Mouse (Mus musculus): ENCODE results near the gene Ccsap.

Gene Ccsap

DNA sequence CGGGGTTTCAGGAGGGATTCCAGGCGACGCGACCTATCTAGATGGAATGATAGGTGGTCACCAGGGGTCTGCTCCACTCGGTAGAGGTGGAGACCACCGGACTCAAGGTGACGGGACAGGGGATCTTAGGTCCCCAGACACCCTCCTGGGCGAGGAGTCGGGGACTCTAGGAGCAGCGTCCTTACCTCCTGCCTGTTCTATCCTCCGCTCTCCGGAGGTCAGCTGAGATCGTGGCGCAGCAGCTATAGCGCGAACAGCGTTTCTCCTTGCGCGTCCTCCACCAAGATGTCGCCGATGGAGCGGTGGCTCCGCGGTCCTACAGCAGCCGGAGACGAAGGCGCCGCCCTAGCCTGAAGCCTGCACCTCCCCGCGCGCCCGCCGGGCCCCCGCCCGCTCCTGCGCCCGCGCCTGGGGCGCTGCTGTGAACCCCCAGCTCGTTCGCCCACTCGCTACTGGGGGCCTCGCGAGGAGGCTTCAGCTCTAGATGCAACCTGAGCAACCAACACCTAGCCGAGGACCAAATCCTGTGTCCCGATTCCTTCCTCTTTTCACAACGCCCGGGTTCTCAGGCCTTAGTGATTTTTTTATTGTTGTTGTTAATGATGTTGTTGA, at the start of gene Ccsap:
Gene Ccsap, minus strand, starts transcription at position 562 of the 612 bp plus-strand sequence.
- peak; percentile 62 for DNase-seq

DNA sequence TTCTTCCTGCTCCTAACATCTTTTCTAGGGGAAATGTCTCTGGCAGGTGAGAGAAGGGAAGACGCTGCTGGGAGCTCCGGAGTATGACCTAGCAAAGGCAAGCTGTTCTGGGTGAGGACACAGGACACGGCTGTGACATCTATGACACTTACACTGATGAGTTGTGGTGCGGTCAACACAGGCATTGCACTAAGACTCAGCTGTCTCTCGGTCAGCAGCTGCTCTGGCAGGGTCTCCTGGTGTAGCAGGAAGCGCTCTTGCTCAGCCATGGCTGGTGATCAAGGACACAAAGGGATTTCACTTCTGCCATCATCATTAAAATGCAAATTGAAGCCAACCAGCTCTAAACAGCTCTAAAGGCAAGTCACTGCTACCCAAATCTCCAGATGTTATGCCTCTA, 47.6 kb upstream of the Ccsap start:
- DNase-seq = no peak

DNA sequence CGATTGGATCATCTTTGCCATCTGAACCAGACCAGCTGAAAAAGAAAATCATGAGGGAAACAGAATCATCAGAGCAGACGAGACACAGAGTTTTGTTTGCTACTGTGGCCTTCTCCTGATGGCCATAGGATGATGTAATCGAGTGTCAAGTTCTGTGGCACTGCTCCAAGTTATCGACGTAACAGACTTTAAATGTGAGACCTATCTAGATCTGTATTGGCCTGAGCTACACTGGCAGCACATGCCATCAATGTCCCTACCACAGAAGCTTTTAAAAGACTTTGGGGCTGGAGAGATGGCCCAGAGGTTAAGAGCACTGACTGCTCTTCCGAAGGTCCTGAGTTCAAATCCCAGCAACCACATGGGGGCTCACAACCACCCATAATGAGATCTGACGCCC, 42.6 kb upstream of the Ccsap start:
- no peak for DNase-seq

DNA sequence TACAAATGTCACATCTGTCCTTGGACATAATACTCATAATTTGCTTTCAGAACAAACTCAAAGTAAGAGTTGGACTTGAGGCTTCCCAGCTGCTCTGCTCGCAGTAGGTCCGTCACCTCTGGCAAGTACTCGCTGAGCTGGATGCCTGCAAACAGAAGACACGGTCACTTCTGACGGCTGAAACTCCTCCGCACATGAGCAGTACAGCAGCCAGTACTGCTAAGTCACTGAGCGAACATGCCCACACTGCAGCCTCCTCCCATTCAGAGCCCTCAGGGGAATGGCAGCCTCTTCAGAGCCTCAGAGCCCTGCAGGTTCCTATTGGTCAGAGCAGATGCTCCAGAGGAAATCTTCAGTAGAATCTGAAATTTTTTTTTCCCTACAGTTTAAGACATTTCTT, 39.4 kb upstream of the Ccsap start:
- peak; percentile 53 for DNase-seq

DNA sequence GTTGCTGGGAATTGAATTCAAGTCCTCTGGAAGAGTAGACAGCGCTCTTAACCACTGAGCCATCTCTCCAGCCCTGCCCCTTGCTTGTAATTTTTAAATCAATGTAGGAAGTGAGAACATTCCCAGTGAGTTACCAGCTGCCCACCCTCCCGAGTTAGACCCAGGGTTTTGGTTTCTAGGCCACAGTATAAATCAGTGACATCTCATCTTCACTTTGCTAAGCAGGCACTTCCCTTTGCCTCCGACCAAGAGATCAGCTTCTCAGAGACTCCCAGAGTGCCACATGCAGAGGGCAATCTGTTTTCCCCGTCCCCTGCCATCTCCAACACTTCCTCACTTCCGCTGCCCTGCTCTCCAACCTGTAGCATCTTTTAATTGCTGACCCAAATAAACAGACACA, 38.6 kb upstream of the Ccsap start:
- no peak for DNase-seq

DNA sequence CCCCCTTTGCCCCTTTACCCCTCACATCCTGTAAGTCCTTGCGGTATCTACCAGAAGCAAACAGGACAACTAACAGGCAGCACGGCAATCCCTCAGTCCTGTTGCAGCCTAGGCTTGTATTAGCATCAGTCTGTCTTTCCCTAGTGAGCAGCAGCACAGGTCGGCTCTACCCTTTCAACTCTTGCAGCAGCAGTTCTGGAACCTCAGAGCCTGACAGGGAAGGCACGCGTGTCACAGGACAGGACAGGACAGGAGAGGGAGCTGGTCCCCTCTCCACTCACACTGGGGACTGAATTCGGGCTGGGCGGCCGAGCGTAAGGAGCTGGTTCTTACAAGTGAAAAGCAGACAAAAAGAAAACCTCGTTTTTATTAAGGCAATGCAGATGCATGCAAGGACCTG, 36.8 kb upstream of the Ccsap start:
- DNase-seq = no peak

DNA sequence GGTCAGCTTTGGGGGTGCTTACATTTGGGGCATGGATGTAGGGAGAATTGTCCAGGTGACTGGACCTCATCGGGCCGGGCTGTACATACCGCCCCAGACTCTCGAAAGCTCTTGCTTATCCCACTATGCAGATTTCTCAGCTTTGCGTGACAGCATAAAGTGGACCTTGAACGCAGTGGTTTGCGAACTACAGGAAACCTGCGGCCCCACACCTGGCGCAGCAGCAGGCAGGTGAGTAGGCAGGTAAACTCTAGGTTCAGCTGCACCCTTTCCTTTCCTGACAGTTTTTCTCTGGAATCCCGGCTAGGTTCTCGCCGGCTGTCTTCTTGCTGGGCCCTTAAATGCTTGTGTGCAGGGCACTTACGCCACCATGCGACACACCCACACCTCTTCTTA, 36.4 kb upstream of the Ccsap start:
- no peak for DNase-seq

DNA sequence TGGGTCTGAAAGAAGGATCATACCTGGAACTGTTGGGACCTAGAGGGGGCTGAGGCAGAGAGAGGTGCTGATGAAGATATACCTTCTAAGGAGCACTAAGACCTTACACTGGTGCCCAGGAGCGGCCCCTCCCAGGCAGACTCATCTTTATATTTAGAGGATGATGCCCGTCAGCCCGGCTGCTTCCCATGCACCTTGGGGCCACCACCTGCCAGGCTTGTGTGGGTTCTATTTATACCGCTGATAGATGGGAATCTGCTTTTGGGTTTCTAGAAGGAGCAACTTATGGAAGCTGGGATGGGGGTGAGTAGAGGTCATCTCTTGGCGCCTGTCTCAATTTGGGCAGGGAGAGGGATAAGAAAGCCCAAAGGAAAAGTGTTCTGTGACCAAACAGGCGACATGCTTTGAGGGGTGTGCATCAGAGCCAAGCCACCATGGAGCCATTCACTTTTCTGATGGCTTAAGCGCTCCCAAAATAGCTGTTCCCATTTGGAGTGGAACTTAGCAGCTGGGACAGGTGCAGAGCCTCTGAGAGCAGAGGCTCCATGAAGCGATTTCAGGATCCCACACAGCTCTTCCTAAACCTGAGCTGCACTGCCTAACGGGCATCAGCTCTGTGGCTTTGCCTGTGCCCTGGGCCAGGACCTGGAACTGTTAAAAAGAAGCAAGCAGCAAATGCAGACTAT, 35.8 kb upstream of the Ccsap start:
- DNase-seq = no peak

DNA sequence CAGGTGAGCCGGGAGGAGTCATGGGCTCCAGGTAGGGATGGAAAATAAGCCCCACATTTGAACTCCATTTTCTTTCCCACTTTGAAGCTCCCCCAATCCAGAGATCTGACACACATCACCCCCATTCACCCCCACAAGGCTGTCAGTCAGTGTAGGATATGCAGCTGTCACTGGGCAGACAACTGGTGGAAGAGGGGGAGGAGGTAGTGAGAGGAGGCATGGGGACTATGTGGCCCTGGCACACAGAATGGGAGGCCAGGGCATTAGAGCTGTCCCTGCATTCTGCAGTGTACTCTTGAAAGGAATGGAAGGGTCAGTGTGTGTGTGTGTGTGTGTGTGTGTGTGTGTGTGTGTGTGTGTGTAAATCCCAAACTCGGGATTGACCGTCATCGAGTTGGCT, 35.2 kb upstream of the Ccsap start:
- DNase-seq = no peak

DNA sequence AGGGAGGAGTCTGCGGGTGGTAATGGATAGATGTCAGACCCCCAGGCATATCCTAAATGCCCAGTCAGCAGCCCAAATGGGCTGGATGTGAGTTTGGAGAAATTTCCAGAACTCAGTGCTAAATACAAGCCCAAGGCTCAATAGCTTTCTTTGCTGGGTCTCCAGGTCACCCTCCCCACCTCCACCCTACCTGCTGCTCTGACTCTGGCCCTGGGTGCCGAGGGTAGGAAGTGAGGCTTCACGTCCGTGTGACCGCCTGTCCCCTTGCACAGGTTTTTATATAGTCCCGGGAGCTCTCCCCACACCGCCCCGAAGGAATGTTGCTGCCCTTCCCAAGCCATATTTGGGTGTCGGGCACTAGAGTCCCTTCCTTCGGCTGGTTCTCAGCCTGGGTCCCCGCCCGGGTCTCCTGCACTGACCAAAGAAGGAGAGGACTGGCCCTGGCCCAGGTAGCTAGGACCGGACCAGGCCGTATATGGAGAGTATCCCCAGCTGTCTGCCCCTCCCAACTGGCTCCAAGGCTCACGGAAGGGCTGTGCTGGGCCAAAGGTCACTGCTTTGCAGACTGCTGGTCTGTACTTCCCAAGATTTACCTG, 34.6 kb upstream of the Ccsap start, which contains the start of gene Acta1:
Gene Acta1, minus strand, starts transcription at position 250 of the 596 bp plus-strand sequence.
- DNase-seq = no peak

DNA sequence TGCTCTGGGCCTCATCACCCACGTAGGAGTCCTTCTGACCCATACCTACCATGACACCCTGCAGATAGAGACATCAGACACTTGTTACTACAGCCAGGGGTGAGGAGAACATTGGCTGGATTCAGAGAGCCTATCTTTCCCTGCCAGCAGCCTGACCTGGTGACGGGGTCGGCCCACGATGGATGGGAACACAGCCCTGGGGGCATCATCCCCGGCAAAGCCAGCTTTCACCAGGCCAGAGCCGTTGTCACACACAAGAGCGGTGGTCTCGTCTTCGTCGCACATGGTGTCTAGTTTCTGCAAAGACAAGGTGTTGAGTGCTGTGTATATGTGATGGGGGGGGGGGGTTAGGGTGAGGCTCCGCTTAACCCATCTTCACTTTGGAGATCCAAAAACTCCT, 33.4 kb upstream of the Ccsap start:
- DNase-seq = no peak

DNA sequence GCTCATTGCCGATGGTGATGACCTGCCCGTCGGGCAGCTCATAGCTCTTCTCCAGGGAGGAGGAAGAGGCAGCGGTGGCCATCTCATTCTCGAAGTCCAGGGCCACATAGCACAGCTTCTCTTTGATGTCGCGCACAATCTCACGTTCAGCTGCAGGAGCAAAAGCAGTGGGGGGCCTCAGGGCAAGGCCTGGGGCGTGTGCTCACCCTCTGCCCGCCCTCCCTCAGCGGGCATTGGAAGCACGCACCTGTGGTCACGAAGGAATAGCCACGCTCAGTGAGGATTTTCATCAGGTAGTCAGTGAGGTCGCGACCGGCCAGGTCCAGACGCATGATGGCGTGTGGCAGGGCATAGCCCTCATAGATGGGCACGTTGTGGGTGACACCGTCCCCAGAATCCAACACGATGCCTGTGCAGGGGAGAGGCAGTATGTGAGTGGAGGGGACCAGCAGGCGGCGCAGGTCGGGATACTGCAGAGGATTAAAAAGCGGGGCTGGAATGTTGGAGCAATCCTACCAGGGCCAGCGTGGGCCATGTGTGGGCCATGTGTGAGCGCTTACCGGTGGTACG, 32.7 kb upstream of the Ccsap start:
- DNase-seq = no peak

DNA sequence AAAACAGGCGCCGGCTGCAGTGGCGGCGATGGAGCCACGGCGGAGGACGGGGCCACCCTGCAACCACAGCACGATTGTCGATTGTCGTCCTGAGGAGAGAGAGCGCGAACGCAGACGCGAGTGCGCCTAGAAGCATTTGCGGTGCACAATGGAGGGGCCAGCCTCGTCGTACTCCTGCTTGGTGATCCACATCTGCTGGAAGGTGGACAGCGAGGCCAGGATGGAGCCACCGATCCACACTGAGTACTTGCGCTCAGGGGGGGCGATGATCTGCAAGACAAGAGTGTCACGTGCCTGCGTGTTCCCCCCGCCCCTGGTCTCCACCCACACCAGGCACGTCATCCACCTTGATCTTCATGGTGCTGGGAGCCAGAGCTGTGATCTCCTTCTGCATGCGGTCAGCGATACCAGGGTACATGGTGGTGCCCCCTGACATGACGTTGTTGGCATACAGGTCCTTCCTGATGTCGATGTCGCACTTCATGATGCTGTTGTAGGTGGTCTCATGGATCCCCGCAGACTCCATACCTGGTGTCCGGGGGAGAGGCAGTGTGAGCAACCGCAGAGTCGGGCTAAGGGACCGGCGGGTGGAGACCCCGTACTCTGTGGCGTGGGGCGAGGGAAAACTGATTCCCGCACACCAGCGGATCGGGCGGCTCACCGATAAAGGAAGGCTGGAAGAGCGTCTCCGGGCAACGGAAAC, 32.0 kb upstream of the Ccsap start:
- DNase-seq = no peak

DNA sequence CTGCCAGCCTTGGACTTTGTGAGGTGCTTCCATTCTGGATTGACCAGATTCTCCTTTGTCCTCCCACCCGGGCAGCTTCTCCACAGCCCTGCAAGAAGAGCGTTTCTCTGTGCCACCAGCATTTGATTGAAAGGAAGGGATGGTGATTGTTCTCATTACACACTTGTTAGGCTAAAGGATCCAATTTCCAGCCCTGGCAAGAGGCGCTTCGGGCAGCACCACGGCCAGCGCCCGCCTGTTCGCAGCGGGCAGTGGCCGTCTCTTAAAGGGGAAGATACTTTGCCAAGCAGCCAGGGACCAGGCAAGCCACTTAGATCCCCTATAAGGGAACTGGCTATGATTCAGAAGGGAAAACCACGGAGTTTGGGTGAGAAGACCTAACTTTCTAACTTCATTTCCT, 31.3 kb upstream of the Ccsap start:
- peak; percentile 76 for DNase-seq

DNA sequence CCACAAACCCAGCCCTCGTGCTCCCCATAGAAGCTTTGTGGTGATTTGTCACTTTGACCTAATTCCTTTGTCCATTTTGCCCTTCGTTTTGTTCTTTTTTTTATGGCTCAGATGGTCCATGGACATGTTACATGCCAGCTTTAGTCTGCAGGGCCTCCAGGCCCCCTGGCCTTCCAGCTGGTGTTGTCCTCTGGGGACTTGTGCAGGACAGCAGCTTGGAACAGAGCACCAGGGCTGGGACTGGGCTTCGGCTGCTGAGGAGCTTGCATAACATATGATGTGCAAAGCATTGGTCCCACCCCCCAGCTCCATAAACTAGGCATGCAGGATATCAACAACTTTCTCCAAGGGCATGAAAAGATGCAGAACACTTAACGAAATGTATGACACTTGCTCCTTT, 29.8 kb upstream of the Ccsap start:
- no peak for DNase-seq

DNA sequence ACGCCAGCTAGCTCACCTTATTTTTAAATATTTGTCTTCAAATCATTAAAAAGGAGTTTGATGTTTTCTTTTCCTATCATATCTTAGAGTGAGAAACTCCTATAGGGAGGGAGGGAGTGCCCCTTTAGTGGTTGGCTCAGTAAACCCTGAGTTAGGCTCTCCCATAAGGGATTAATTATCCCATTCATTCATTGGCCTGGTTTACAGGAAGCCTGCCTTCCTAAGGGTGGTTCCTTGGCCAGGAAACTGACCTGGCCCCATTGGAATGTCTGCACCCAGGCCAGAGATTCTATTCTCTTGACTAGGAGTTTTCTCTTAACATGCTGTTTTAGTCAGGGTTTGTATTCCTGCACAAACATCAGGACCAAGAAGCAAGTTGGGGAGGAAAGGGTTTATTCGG, 27.9 kb upstream of the Ccsap start:
- DNase-seq = no peak

DNA sequence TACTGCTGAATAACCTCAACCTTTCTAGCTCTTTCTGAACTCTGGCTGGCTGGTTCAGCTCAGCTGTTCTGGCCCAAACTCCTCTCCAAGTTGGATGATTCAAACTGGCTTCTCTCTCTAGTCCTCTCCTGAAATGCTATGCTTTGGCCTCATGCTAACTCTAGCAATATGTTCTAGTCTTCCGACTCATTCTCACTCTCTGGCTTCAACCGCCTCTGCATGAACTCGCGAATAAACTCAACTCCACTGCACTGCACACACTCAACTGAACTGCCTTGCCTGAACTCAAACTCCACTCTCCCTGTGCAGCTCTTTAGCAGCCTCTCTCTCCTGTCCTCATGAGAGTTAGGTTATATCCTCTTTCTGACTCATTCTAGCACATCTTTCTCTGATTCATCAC, 27.2 kb upstream of the Ccsap start:
- no peak for DNase-seq

DNA sequence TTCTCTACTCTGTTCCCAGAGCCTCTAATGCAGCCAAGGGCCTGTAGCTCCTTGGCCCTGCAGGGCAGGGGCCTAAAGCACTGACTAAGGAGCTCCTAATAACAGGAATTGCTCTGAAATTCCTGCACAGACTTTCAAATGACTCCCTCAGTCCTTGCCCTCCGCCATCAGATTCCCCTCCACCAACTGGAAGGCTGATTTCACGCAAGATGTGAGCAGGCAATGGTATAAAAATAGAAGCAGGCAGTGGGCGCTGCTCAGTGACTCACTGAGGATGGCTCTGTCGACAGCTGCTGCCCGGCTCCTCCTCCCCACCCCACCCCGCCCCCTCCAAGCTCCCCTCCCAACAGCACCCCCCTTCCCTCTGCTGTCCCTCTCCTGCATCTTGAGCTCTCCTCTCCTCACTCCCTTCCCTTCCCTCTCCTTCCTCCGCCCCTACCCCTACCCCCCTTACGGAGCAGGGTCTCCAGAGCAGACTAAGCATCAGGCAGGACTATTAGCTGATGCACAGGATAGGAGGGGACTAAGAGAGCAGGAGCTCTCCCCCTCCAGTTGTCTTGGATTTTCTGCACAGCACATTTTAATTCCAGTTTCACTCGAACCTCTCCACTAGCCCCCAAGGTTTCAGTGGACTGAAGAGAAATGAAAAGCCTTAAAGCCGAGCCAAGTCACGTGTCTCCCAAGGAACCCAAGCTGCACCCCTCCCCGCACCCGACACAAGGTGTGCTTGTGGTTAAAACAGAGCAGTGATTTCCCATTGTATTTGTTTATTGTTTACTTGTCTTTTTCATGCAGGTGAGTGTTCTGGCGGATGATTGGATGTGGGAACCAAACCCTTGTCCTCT, 24.9 kb upstream of the Ccsap start:
- DNase-seq = no peak

DNA sequence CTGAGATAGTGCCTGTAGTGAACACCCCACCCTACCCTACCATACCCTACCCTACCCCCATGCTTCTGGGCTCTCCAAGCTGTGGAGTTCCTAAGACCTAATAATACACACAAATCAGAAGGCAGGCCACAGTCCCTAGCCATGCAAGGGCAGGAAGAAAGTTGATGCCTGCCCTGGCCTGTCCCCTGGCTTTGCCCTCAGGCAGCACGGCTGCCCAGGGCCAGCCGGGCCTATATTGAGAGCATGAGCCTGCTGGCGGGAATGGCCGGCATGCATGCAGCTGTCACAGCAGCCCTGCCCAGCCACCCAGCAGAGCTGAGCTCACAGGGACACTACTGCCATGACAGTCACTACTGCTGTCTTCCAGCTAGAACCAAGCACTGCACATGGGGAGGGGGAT, 23.1 kb upstream of the Ccsap start:
- DNase-seq = no peak

DNA sequence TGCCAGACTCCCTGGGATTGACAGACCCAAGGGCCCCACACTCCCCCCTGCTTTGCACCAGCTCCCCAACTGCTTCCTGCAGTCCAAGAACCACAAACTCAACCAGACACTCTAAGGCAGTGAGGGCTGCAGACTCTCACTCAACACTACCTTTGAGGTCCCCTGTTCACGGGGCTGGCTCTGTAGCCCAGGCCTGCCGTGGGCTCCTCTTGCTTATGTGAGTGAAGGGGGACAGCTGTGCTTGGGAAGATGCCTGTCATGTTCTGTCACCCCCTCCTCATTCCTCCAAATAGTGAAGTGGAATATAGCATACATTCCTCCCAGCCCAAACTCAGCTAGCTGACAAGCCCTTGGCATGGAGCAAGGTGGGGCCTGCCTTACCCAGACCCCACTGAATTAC, 22.4 kb upstream of the Ccsap start:
- DNase-seq = no peak

DNA sequence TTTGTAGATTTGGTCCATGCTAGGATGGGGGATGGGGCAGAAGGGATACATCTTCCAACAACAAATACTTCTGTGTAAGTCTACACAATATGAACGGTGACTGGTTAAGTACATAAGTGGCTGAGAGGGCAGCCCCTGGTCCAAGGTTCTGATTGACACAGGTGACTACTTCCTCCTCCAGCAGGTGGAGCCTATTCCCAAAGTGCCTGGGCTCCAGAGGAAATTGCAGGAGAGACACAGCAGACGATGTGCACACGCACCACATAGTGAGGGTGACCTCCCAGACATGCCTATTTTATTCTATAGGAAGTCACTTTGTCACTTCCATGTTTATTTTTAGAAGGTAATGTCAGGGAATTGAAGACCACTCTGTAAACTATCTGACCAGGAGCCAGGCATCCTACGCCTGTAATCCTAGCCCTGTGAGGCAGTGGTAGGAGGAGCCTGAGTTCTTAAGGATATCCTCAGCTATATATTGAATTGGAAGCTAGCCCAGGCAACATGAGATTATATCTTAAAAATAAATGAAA, 20.9 kb upstream of the Ccsap start:
- DNase-seq = no peak

DNA sequence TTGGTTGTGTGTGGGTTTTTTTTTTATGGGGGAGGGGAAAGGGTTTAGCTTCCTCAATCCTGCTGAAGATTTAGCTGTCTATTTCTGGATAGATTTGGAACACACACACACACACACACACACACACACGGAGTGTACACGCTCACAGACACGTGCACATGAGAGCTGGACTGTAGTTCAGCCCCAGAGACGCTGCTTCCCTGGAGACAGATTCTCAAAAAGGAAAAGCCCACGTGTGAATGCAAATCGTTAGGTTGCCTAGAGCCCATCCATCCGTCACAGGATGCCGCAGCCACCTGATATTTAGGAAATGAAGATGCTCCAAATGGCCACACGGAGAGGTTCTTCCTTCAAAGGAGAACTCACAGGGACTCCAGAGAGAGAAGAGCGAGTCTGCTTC, 20.3 kb upstream of the Ccsap start:
- DNase-seq = no peak

Data from kidney, postnatal 10 days (tissue).